Mouse (Mus musculus) embryonic facial prominence, embryonic 11.5 days (tissue): Measurements from ENCODE around the gene Tmtc3. TPM values are rescaled to one million over a fixed set of nuclear protein-coding genes. Genes with fewer than 3 reads are reported as not detected.
A peak's percentile ranks its signal among the peaks of the same experiment; 100 is the strongest.
"Not testable (repeated sequence)": the region's sequence is repeated elsewhere in the genome, so short reads cannot be mapped to it uniquely, and the experiment has no call there.

Experiments
- ATAC-seq: fragments of 200-750 bp; cut with Nextera tagmentation; replicated peaks from 2 replicates; pipeline ENCODE4 v1.8.0; 2017; ENCODE audit warnings: low read depth; ENCODE audit not compliant: insufficient number of reproducible peaks, low FRiP score, low TSS enrichment
- DNase-seq: peaks from one replicate; pipeline ENCODE4 v3.0.0-alpha.2; 2015; ENCODE audit warnings: low spot score
- H3K27ac ChIP-seq: fragments of 300-500 bp; sonication (generic); replicated peaks from 2 replicates; pipeline ENCODE4 v1.5.1; 2014; ENCODE audit warnings: mild to moderate bottlenecking, low read depth, low read length, control low read depth
- H3K27me3 ChIP-seq: fragments of 300-500 bp; sonication (generic); 2 replicates; pipeline ENCODE4 v1.6.1; 2014; ENCODE audit warnings: mild to moderate bottlenecking, low read length, moderate library complexity, mixed read lengths; ENCODE audit not compliant: control insufficient read depth, insufficient read depth
- H3K36me3 ChIP-seq: fragments of 300-500 bp; sonication (generic); replicated peaks from 2 replicates; pipeline ENCODE4 v1.6.1; 2014; ENCODE audit warnings: low read depth, mild to moderate bottlenecking, low read length, moderate library complexity, mixed read lengths; ENCODE audit not compliant: control insufficient read depth, insufficient read depth
- H3K4me1 ChIP-seq: fragments of 300-500 bp; sonication (generic); 2 replicates; pipeline ENCODE4 v1.6.1; 2014; ENCODE audit warnings: low read length, mixed read lengths; ENCODE audit not compliant: control insufficient read depth, insufficient read depth
- H3K4me2 ChIP-seq: fragments of 300-500 bp; sonication (generic); 2 replicates; pipeline ENCODE4 v1.6.1; 2014; ENCODE audit warnings: low read depth, mild to moderate bottlenecking, control low read depth, low read length, moderate library complexity
- H3K4me3 ChIP-seq: fragments of 300-500 bp; sonication (generic); 2 replicates; pipeline ENCODE4 v1.5.1; 2014; ENCODE audit warnings: low read depth, low read length, control low read depth
- H3K9ac ChIP-seq: fragments of 300-500 bp; sonication (generic); replicated peaks from 2 replicates; pipeline ENCODE4 v1.6.1; 2014; ENCODE audit warnings: mild to moderate bottlenecking, control low read depth, low read length
- H3K9me3 ChIP-seq: fragments of 300-500 bp; sonication (generic); replicated peaks from 2 replicates; pipeline ENCODE4 v1.6.1; 2016; ENCODE audit warnings: mild to moderate bottlenecking, low read length, inconsistent platforms, mixed read lengths; ENCODE audit not compliant: control insufficient read depth
- WGBS: fragments of 180-500 bp; shearing (Covaris S2); extraction: QIAGEN DNeasy Blood & Tissue Kit; methylation state at CpG from one replicate; pipeline ENCODE4 v1.1.7; 2014; 5-methylcytosine and 5-hydroxymethylcytosine counted together
- polyA plus RNA-seq: library from polyadenylated mRNA; unstranded; fragments of >200 nt; fragmentation: Nextera tagmentation; extraction: Ambion mirVana; gene quantifications from 2 replicates; pipeline ENCODE4 v1.2.1, GENCODE M21; 2014

The Tmtc3 gene
- polyA plus RNA-seq, 1 experiment from 2014 or later, result 27.0 TPM

GRCm38 (mm10) chr10:100486701-100487096, 451 bp downstream of the Tmtc3 start:
- no peaks in the 10 kb centered on the region for H3K27me3 ChIP-seq
- no peak; the same call in 1 of the 2 replicates for ATAC-seq
- no peaks in the 10 kb centered on the region for H3K36me3 ChIP-seq
- peak overlapping the region; percentile 68 for H3K4me2 ChIP-seq
- no peak overlapping the region; the same call in 1 of the 2 replicates for H3K27ac ChIP-seq
- H3K9ac ChIP-seq, result peak overlapping the region; percentile 81
- peak; percentile 19 for DNase-seq
- WGBS, result 1% methylated on average over 13 of the region's 13 CpGs
- no peaks in the 10 kb centered on the region for H3K9me3 ChIP-seq
- peak overlapping the region; percentile 83 for H3K4me3 ChIP-seq
- no peaks in the 10 kb centered on the region for H3K4me1 ChIP-seq

- no peak overlapping the region for H3K4me3 ChIP-seq
- no peaks in the 10 kb centered on the region for H3K9me3 ChIP-seq
- no peak overlapping the region for H3K27ac ChIP-seq
- DNase-seq (no peak), ATAC-seq (no peak)
- 93% methylated on average over 3 of the region's 3 CpGs for WGBS
- H3K27me3 ChIP-seq, result no peaks in the 10 kb centered on the region
- no peak overlapping the region for H3K9ac ChIP-seq
- H3K4me2 ChIP-seq, result no peak overlapping the region
- no peaks in the 10 kb centered on the region for H3K36me3 ChIP-seq
- no peaks in the 10 kb centered on the region for H3K4me1 ChIP-seq
These were observed 7.6 kb downstream of the Tmtc3 start for GRCm38 (mm10) chr10:100479538-100479937.

GRCm38 (mm10) chr10:100475040-100475439, 12.1 kb downstream of the Tmtc3 start:
- Histone ChIP-seq H3K36me3 (no peaks in the 10 kb centered on the region; the same call in 1 of the 2 replicates), H3K27ac (no peak overlapping the region), H3K9ac (no peak overlapping the region), H3K4me1 (no peaks in the 10 kb centered on the region), H3K4me2 (no peak overlapping the region), H3K27me3 (no peaks in the 10 kb centered on the region), H3K9me3 (no peaks in the 10 kb centered on the region), H3K4me3 (no peak overlapping the region)
- peak; percentile 3 for DNase-seq
- no peak for ATAC-seq
- 57% methylated on average over 3 of the region's 3 CpGs for WGBS

- H3K4me2 ChIP-seq, result no peak overlapping the region
- no peaks in the 10 kb centered on the region for H3K36me3 ChIP-seq
- no peak overlapping the region for H3K9ac ChIP-seq
- no peak overlapping the region for H3K27ac ChIP-seq
- no peak overlapping the region for H3K4me3 ChIP-seq
- H3K9me3 ChIP-seq, result no peaks in the 10 kb centered on the region
- no peaks in the 10 kb centered on the region for H3K27me3 ChIP-seq
- H3K4me1 ChIP-seq, result no peaks in the 10 kb centered on the region
- DNase-seq, result no peak
- no peak for ATAC-seq
These were observed 26.6 kb downstream of the Tmtc3 start for GRCm38 (mm10) chr10:100460515-100460914.

DNA sequence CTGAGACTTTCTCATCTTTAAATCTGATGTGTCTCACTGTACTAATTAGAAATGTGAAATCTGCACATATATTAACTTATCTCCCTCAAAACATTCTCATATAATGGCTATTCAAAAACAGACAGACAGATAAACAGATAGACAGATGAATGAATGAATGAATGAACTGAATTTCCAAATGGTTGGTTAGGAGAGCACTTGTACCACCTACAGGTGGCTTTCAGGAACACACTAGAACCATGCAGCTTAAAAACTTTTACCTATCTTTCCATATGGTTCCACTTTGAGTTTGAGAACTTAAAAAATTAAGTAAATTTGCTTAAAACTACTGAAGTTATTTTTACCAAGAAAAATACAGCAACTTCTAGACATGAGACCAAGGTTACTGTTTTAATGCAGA, 37.8 kb downstream of the Tmtc3 start:
- no peaks in the 10 kb centered on the region for H3K4me1 ChIP-seq
- H3K9me3 ChIP-seq, result no peaks in the 10 kb centered on the region
- ATAC-seq (no peak), DNase-seq (no peak)
- H3K9ac ChIP-seq, result no peak overlapping the region
- no peak overlapping the region for H3K4me2 ChIP-seq
- no peaks in the 10 kb centered on the region for H3K36me3 ChIP-seq
- no peak overlapping the region for H3K4me3 ChIP-seq
- H3K27me3 ChIP-seq, result no peaks in the 10 kb centered on the region
- H3K27ac ChIP-seq, result no peak overlapping the region

GRCm38 (mm10) chr10:100427592-100427991, 59.6 kb downstream of the Tmtc3 start:
- H3K36me3 ChIP-seq, result no peaks in the 10 kb centered on the region
- H3K4me3 ChIP-seq, result no peak overlapping the region
- H3K9me3 ChIP-seq, result no peaks in the 10 kb centered on the region
- H3K4me1 ChIP-seq, result no peaks in the 10 kb centered on the region
- no peak overlapping the region for H3K27ac ChIP-seq
- ATAC-seq (no peak), DNase-seq (no peak)
- no peak overlapping the region for H3K4me2 ChIP-seq
- WGBS, result 78% methylated on average over 2 of the region's 2 CpGs
- H3K9ac ChIP-seq, result no peak overlapping the region
- H3K27me3 ChIP-seq, result no peaks in the 10 kb centered on the region

DNA sequence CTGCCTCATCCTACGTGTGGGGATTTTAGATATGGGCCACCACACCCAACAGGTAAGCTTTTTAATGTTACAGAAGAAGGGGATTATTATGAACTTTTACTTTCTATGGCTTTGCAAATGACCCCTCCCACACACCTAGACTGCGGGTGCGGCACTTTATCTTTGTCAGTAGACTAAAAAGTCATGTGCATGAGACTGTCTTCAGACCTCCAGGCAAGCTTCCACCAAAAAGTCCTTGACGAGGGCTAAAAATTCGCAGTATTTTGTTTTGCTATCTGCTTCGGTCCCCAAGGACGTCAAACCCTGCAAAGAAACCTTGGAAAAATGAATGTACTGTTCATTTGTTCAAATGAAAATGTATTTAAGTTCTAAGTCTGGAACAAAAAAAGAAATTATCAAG, 71.6 kb downstream of the Tmtc3 start:
- no peak for DNase-seq
- 89% methylated on average over 7 of the region's 7 CpGs for WGBS
- no peak overlapping the region for H3K27ac ChIP-seq
- ATAC-seq, result no peak
- no peak overlapping the region for H3K4me2 ChIP-seq
- H3K27me3 ChIP-seq, result no peaks in the 10 kb centered on the region
- H3K4me3 ChIP-seq, result no peak overlapping the region
- no peaks in the 10 kb centered on the region for H3K4me1 ChIP-seq
- H3K9me3 ChIP-seq, result no peaks in the 10 kb centered on the region
- H3K9ac ChIP-seq, result no peak overlapping the region
- no peaks in the 10 kb centered on the region for H3K36me3 ChIP-seq

GRCm38 (mm10) chr10:100402301-100402700, 84.8 kb downstream of the Tmtc3 start:
- not testable (repeated sequence) for H3K36me3 ChIP-seq, H3K4me3 ChIP-seq, H3K9me3 ChIP-seq, H3K27me3 ChIP-seq, H3K4me1 ChIP-seq, H3K9ac ChIP-seq, DNase-seq, H3K27ac ChIP-seq, ATAC-seq, H3K4me2 ChIP-seq
- WGBS, result 86% methylated on average over 6 of the region's 6 CpGs
